Mouse (Mus musculus): ENCODE data around the gene Prss36. TPM values are rescaled to one million over a fixed set of nuclear protein-coding genes. Genes with fewer than 3 reads are reported as not detected.
"Not testable (repeated sequence)": the region's sequence is repeated elsewhere in the genome, so short reads cannot be mapped to it uniquely, and the experiment has no call there.

Gene Prss36
- total RNA-seq, 2 experiments from 2014 or later: 12.2 to 12.4 TPM

DNA sequence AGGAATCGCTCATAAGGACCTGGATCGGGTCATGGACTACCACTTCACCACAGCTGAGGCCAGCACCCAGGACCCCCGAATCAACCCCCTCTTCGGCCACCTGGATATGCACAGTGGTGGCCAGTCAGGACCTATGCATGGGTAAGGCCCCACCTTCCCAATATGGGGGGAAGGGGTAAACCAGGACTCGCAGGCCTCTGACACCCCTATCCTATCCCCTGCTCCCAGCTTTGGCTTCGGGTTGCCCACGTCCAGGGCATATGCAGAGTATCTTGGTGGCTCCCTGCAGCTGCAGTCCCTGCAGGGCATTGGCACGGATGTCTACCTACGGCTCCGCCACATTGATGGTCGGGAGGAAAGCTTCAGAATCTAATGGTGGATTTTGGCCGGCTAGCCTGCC, 38.6 kb downstream of the Prss36 start:
- DNase-seq (ENCODE audit: low spot score in 2 of 2): no peak

DNA sequence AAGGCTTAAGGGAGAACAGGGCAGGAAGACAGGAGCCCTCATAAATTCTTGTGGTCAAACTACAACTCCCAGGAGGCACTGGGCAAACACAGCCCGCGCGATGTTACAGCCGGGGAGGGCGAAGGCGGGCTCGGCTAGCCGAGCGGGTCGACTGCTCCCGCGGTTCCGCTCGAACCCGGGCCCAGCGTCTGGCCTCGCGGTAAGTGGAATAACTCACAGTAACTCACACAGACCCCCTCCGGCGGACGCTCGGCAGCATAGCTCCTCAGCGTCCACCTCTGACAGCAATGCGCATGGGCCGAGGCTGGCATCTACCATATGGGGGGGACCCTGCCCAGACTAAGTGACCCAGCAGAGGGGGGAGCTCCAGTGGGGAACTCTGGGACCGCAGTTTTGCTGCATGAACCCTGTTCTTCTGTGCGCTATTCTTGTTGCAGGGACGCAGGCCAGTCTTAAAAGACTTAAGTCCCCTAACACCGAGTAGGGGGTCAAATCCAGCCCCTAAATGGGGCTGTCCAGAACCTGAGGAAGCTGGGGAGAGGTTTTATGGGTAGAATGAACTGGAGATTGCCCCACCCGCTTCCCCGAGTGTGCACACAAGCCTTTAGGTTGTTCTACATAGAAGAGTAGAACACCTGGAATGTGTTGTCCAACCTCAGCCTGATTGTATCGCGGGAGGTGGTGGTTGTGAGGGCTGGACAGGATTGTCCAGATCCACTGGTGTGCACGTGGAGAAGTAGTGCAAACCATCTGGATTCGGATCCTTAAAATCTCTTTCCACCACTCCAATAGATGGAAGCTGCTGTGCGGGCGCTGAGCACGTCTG, 42.3 kb downstream of the Prss36 start, which contains the start of gene Bckdk:
TSS of gene Bckdk (plus strand) at position 112 of the 826 bp plus-strand sequence.
- DNase-seq (ENCODE audit: low spot score in 2 of 2): peak; percentile 77 to 78

DNA sequence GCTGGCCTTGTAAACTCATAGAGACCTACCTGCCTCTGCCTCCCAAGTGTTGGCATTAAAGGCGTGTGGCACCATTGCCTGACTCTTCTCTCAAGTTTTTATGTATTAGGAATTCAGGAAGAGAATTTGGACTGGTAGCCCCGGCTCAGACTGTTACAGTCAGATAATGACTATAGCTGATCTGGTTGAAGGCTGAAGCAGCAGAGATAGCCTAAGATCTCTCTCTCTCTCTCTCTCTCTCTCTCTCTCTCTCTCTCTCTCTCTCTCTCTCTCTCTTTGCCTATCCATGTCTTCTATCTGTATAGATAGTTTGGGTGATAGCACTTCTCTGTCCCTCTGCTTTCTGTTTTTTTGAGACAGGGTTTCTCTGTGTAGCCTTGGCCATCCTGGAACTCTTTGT, 44.8 kb downstream of the Prss36 start:
- DNase-seq (ENCODE audit: low spot score in 2 of 2): no peak

DNA sequence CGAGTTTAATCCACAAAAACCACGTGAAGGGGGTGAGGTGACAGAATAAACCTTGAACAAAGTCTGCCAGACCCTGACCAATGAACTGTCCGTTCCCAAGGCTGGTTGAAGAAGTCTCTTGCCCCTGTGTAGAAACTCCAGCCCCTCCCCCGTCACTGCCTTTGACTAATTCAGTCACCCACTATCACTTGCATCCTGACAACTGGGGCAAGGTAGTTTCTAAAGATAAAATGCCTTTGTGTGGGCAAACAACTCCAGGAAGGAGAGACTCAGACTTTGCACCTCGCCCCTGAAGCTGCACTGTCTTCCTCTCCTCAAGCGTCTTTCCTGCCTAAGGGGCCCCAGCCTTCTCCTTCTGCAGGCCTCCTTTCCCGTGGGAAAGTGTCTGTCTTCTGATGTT, 46.5 kb downstream of the Prss36 start:
- no peak for DNase-seq (ENCODE audit: low spot score in 2 of 2)

DNA sequence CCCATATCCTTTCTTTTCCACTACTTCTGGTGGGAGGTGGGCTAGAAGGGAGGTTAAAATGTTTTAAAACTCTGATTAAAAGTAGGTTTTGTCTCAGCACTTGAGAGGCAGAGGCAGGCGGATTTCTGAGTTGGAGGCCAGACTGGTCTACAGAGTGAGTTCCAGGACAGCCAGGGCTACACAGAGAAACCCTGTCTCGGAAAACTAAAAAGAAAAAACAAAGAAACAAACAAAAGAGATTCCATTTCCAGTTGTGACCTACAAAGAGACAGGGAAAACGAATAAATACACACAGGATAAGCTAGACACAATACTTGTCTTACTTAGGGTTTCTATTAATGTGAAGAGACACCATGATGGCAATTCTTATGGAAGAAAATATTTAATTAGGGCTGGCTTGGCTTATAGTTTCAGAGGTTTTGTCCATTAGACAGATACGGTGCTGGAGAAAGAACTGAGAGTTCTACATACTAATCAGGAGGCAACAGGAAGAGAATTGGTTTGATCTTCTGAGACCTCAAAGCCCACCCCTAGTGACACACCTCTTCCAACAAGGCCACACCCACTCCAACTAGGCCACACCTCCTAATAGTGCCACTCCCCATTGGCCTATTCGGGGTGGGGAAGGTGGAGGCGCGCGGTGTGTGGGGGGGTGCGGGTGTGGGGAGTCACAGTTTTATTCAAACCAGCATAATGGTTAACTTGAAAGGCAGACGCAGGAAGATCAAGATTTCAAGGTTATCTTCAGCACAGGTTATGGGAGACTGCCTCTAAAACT, 48.2 kb downstream of the Prss36 start:
- no peak for DNase-seq (ENCODE audit: low spot score in 2 of 2)

DNA sequence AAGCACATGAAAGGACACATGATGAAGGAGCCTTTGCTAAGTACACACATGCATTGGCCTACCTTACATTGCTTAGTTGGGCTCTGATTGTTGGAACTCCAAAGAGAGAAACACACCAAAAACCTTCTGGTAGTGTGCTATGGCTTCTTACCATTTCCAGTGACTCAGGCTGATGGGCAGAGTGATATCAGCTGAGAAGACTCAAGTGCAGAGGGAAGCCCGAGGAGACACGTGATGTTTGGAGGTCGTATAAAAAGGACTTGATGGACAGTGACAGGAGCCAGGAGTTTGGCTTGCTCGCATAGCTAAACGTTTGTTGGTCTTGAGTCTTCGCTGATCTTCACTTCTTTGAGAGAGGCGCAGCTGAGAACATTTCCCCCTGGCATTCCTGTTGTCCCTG, 49.0 kb downstream of the Prss36 start:
- DNase-seq (ENCODE audit: low spot score in 2 of 2): no peak

DNA sequence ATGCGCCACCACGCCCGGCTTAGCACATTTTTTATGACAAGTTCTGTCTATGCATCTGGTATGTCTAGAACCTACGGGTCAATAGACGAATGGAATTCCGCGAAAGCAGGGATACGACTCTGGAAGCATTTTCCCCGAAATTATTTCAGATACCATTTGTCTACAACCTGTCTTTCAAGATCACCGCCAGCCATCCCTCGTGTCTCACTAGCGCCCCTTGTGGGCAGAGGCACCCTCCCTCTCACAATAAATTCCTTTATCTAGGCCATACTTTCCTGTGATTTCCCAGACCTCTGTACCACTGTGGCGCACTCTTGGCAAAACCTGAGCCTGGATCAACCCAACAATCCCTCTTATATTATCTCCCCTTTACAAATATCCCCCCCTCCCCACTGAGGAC, 50.1 kb downstream of the Prss36 start:
- DNase-seq (ENCODE audit: low spot score in 2 of 2): peak in 1 of 2 experiments; percentile 57

DNA sequence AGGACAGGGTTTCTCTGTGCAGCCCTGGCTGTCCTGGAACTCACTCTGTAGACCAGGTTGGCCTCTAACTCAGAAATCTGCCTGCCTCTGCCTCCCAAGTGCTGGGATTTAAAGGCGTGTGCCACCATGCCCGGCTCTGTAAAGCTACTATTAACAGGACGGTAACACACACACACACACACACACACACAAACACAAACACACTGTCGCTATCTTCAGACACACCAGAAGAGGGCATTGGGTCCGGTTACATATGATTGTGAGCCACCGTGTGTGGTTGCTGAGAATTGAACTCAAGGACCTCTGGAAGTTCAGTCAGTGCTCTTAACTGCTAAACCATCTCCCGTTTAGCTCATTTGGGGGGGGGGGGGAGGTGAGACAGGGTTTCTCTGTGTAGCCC, 50.6 kb downstream of the Prss36 start:
- not testable (repeated sequence) for DNase-seq (ENCODE audit: low spot score in 2 of 2)

DNA sequence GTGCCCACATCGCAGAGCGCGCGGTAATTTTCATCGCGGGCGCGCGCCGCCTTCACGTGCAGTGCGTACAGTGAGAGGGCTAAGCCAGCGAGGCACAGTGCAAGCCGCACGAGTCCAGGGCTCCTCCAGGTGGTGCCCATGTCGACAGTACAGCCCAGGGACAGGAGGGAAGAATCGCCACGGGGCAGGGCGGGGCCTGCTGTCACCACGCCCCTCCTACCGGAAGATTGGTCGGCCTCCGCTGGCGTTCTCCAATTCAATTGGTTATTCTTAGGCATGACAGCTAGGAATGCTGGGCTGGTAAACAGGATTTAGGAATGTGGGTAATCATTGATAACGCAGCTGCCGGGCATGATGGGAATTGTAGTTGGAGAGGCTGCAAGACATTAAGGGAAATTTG, 51.1 kb downstream of the Prss36 start, which contains the start of the genes Gm21974 and Vkorc1:
TSS of gene Gm21974 (minus strand) at position 13 of the 400 bp plus-strand sequence.
TSS of gene Vkorc1 (minus strand) at position 176 of the 400 bp plus-strand sequence.
- peak; percentile 91 to 96 for DNase-seq (ENCODE audit: low spot score in 2 of 2)

DNA sequence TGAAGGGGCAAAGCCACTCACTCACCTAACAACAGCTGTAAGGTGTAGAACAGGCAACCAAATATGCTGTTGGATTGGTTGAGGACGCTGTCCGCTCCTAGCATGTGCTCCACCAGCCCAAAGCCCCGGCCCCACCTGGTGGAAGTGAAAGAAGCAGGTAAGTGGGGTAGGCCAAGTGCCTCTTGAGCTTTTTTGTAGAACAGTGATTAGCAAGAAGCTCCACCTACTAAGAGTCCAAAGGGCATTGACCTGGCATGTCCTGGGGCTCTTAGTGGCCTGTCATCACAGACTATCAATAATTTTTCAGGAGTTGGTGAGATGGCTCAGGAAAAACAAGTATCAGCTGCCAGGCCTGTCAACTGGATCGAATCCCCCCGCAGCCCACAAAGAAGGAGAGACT, 52.0 kb downstream of the Prss36 start:
- no peak for DNase-seq (ENCODE audit: low spot score in 2 of 2)

DNA sequence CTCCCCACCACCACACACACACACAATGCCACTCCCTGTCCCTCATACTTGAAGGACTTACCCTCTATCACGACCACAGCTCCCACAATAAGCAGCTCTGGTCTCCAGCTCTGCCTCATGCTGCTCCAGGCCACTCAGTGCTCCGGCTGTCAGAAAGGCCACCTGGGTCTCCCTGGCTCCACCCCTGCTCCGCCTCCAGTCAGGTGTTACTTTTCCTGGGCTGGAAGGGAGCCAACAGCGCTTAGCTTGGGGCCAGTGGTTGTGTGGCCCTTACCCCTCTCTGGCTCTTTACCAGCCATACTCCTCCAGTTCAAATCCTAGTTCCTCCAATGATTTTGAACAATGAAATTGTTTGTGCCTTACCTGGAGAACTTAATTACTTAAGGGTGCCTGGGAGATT, 55.7 kb downstream of the Prss36 start, which contains the start of gene Prss53:
TSS of gene Prss53 (minus strand) at position 173 of the 400 bp plus-strand sequence.
- no peak for DNase-seq (ENCODE audit: low spot score in 2 of 2)

DNA sequence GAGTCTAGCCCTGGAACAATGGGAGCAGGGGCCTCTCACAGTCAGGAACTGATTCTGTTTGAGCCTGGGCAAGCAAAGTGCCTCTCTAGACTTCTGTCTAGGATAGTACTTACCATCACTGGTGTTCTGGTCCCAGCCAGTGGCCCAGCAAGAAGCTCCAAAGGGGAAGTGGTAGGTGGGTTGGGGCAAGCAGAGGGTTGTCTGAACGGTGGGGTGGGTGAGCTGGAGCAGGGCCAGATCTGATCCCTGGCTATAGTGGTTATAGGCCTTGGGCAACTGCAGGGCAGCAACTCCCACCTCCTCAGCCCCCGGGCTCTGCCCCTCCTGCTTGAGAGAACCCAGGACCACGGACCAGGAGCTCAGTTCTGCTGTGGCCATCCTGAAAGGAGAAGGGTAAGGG, 57.7 kb downstream of the Prss36 start:
- DNase-seq (ENCODE audit: low spot score in 2 of 2): no peak

DNA sequence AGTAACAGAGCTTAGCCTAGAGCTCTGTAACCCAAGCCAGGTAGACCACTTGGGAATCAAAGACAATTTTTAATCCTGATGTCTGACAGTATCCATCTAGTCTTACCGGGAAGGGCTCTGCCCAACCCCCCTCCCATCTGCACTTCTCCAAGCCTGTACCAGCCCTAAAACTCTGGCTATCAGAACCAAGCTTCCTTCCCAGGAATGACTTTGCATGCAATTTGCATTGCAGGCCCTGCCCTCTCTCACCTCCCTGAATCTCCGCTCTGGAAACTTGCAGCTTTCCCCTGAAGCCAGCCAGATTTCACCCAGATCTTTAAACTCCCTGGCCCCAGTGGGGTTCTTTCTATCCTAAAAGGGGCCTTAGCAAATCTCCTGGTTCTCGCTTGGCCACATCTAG, 58.7 kb downstream of the Prss36 start:
- no peak for DNase-seq (ENCODE audit: low spot score in 2 of 2)

DNA sequence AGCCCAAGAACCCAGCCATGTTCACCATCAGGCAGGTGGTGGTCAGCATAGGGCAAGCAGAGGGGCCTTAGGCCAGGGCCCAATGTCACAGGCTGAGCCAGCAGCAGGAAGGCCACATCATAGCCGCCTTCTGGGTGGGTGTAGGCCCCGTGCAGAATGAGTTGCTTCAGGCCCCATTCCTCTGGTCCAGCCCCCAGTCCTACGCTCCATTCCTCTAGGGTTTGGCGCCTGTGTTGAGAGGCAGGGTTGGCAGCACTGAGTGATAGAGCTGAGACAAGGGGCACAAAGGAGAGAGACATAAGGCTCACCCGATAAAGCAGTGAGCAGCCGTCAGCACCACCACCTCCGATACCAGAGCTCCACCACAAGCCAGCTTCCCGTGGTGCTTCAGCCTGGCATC, 59.3 kb downstream of the Prss36 start:
- DNase-seq (ENCODE audit: low spot score in 2 of 2): no peak

DNA sequence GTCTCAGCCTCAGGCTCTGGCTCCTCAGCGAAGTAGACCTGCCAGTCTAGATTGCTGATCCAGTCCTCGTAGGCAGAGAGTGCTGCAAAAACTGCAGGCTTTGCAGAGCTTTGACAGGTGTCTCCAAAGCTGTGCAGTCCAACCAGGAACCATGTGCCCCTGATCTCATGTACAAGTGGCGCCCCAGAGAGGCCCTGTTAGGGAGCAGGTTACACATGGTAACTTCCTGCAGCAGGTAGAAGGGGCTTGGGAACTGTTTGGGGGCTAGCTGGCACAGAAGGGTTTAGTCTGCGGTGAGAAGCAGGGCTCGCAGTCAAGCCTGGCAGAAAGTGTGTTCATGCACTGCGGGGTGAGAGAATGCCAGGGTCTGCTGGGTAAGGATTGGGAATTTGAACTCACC, 60.0 kb downstream of the Prss36 start:
- no peak for DNase-seq (ENCODE audit: low spot score in 2 of 2)

DNA sequence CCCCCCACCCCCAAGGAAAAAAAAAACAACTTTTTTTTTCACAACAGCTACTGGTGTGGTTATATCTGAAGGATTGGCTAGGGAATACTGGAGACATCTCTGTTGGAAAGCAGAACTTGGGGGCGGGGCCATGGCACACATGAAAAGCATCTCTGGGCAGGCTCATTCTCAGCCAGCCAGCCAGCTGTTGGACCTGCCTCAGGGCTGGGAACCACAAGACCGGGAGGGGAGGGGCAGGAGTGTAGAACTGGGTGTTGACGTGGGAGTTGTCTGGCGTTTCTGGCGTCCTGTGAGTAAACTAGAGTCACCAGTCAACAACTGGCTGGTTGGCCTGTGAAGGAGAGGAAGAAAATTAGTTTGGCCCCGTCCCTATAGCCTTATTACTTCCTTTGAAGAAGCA, 60.6 kb downstream of the Prss36 start:
- DNase-seq (ENCODE audit: low spot score in 2 of 2): no peak

Other genes starting within 250 kb of the Prss36 start
- 10 to 100 TPM; 30.3 to 38.0 TPM for gene Bcl7c, start 237.8 kb downstream of the Prss36 start, total RNA-seq (2021)
- 1 to 10 TPM; 3.2 to 5.4 TPM for gene Ctf1, start 234.0 kb downstream of the Prss36 start, total RNA-seq (2021)
- not detected for gene Ctf2, start 214.6 kb downstream of the Prss36 start, total RNA-seq (2021)
- 10 to 100 TPM; 73.0 to 73.5 TPM for gene Fbxl19, start 202.2 kb downstream of the Prss36 start, total RNA-seq (2021)
- 10 to 100 TPM; 22.4 to 22.7 TPM for gene Orai3, start 176.9 kb downstream of the Prss36 start, total RNA-seq (2021)
- 10 to 100 TPM; 38.2 to 41.8 TPM for gene Setd1a, start 170.1 kb downstream of the Prss36 start, total RNA-seq (2021)
- gene Gm49388, start 161.1 kb downstream of the Prss36 start, total RNA-seq (2021): 1 to 10 TPM; 4.1 to 4.7 TPM
- gene Hsd3b7, start 146.1 kb downstream of the Prss36 start, total RNA-seq (2021): 1 to 10 TPM; 5.9 to 6.6 TPM
- gene Stx4a, start 122.4 kb downstream of the Prss36 start, total RNA-seq (2021): 10 to 100 TPM; 51.4 to 59.6 TPM
- gene Stx1b, start 122.2 kb downstream of the Prss36 start, total RNA-seq (2021): 100 to 1,000 TPM; 341 to 360 TPM
- 10 to 100 TPM; 28.1 to 29.0 TPM for gene Zfp646, start 70.5 kb downstream of the Prss36 start, total RNA-seq (2021)
- 10 to 100 TPM; 22.4 to 23.9 TPM for gene Zfp668, start 69.9 kb downstream of the Prss36 start, total RNA-seq (2021)
- gene Prss53, start 55.8 kb downstream of the Prss36 start, total RNA-seq (2021): 1 to 10 TPM in 1 of 2 experiments, under 1 TPM in 1; 0.98 to 1.4 TPM
- not detected for gene Gm21974, start 51.3 kb downstream of the Prss36 start, total RNA-seq (2021)
- gene Vkorc1, start 51.1 kb downstream of the Prss36 start, total RNA-seq (2021): 10 to 100 TPM; 20.2 to 24.7 TPM
- gene Bckdk, start 42.6 kb downstream of the Prss36 start, total RNA-seq (2021): 10 to 100 TPM; 38.5 to 48.9 TPM
- 10 to 100 TPM; 24.0 to 30.0 TPM for gene Kat8, start 34.2 kb downstream of the Prss36 start, total RNA-seq (2021)
- gene Prss8, start 16.6 kb downstream of the Prss36 start, total RNA-seq (2021): under 1 TPM in 1 of 2 experiments, not detected in 1; 0.60 TPM
- 100 to 1,000 TPM; 328 to 375 TPM for gene Fus, start 20.7 kb upstream of the Prss36 start, total RNA-seq (2021)
- 1 to 10 TPM; 1.5 to 4.3 TPM for gene Pycard, start 47.1 kb upstream of the Prss36 start, total RNA-seq (2021)
- under 1 TPM; 0.25 to 0.36 TPM for gene Trim72, start 57.2 kb upstream of the Prss36 start, total RNA-seq (2021)
- gene Itgam, start 115.9 kb upstream of the Prss36 start, total RNA-seq (2021): 10 to 100 TPM; 11.1 to 13.1 TPM
- under 1 TPM in 1 of 2 experiments, not detected in 1; 0.12 TPM for gene Gm49368, start 116.0 kb upstream of the Prss36 start, total RNA-seq (2021)
- gene Itgax, start 182.8 kb upstream of the Prss36 start, total RNA-seq (2021): under 1 TPM; 0.26 to 0.39 TPM
- gene Itgad, start 207.7 kb upstream of the Prss36 start, total RNA-seq (2021): 1 to 10 TPM; 1.1 to 1.4 TPM